Mouse (Mus musculus): ENCODE data around the gene Slc4a11.

- TF ChIP-seq CTCF (IDR thresholded peaks at IDR 0.05; ENCODE audit: low read depth) = no peak
- TF ChIP-seq EP300 (IDR thresholded peaks at IDR 0.05; ENCODE audit: low read depth) = no peak
Observed at GRCm38 (mm10) chr2:130657541-130657940, 39.8 kb downstream of the Slc4a11 start.

Measured in liver, embryonic 14.5 days (tissue).